Mouse (Mus musculus): ENCODE data around the gene Ddx56. TPM values are rescaled to one million over a fixed set of nuclear protein-coding genes. Genes with fewer than 3 reads are reported as not detected.
"Not testable (repeated sequence)": the region's sequence is repeated elsewhere in the genome, so short reads cannot be mapped to it uniquely, and the experiment has no call there.

The Ddx56 gene
- polyA plus RNA-seq, 1 experiment from 2014 or later = 112 TPM

- Histone ChIP-seq H3K9me3 (no peaks in the 10 kb centered on the region), H3K9ac (replicated peaks) (no peak overlapping the region), H3K4me3 (replicated peaks) (no peak overlapping the region), H3K27me3 (no peaks in the 10 kb centered on the region), H3K4me1 (replicated peaks) (peaks cover 6% of the 10 kb centered on the region), H3K4me2 (no peak overlapping the region), H3K27ac (no peak overlapping the region), H3K36me3 (peaks cover 94% of the 10 kb centered on the region)
- 77% methylated on average over 10 of the region's 10 CpGs for WGBS
- ATAC-seq (ENCODE audit: insufficient number of reproducible peaks, insufficient read depth, low FRiP score, low TSS enrichment, low read depth) = no peak
These were observed 6.0 kb downstream of the Ddx56 start for GRCm38 (mm10) chr11:6261434-6262082.

GRCm38 (mm10) chr11:6259413-6259812, 8.2 kb downstream of the Ddx56 start:
- 94% methylated on average over 7 of the region's 7 CpGs for WGBS
- H3K9ac ChIP-seq (replicated peaks) = no peak overlapping the region
- peaks cover 72% of the 10 kb centered on the region for H3K36me3 ChIP-seq

GRCm38 (mm10) chr11:6256490-6257072, 11.0 kb downstream of the Ddx56 start:
- no peak overlapping the region for H3K9ac ChIP-seq (replicated peaks)
- WGBS = 68% methylated on average over 6 of the region's 6 CpGs
- H3K9me3 ChIP-seq = no peaks in the 10 kb centered on the region
- no peak overlapping the region for H3K4me3 ChIP-seq (replicated peaks)
- H3K4me1 ChIP-seq (replicated peaks) = no peaks in the 10 kb centered on the region
- H3K36me3 ChIP-seq = peaks cover 44% of the 10 kb centered on the region
- H3K27me3 ChIP-seq = no peaks in the 10 kb centered on the region
- no peak overlapping the region for H3K27ac ChIP-seq
- peak; percentile 43; the same call in 1 of the 2 replicates for ATAC-seq (ENCODE audit: insufficient number of reproducible peaks, insufficient read depth, low FRiP score, low TSS enrichment, low read depth)
- H3K4me2 ChIP-seq = no peak overlapping the region

More at GRCm38 (mm10) chr11:6259413-6259812, 8.2 kb downstream of the Ddx56 start:
- Histone ChIP-seq H3K4me2 (no peak overlapping the region), H3K27ac (no peak overlapping the region), H3K4me1 (replicated peaks) (no peaks in the 10 kb centered on the region), H3K27me3 (no peaks in the 10 kb centered on the region), H3K4me3 (replicated peaks) (no peak overlapping the region), H3K9me3 (no peaks in the 10 kb centered on the region)
- no peak for ATAC-seq (ENCODE audit: insufficient number of reproducible peaks, insufficient read depth, low FRiP score, low TSS enrichment, low read depth)

GRCm38 (mm10) chr11:6254602-6255001, 13.0 kb downstream of the Ddx56 start:
- H3K36me3 ChIP-seq = peaks cover 24% of the 10 kb centered on the region
- H3K9ac ChIP-seq (replicated peaks); H3K9me3 ChIP-seq; ATAC-seq (ENCODE audit: insufficient number of reproducible peaks, insufficient read depth, low FRiP score, low TSS enrichment, low read depth); H3K4me2 ChIP-seq; H3K27me3 ChIP-seq; H3K27ac ChIP-seq; H3K4me3 ChIP-seq (replicated peaks); H3K4me1 ChIP-seq (replicated peaks): not testable (repeated sequence)
- WGBS = 83% methylated on average over 2 of the region's 2 CpGs

- H3K27me3 ChIP-seq = no peaks in the 10 kb centered on the region
- no peaks in the 10 kb centered on the region for H3K9me3 ChIP-seq
- no peak for ATAC-seq (ENCODE audit: insufficient number of reproducible peaks, insufficient read depth, low FRiP score, low TSS enrichment, low read depth)
- H3K4me3 ChIP-seq (replicated peaks) = no peak overlapping the region
- 88% methylated on average over 4 of the region's 4 CpGs for WGBS
- no peak overlapping the region for H3K4me2 ChIP-seq
- H3K27ac ChIP-seq = no peak overlapping the region
- no peak overlapping the region for H3K9ac ChIP-seq (replicated peaks)
- H3K36me3 ChIP-seq = peaks cover 6% of the 10 kb centered on the region
- no peaks in the 10 kb centered on the region for H3K4me1 ChIP-seq (replicated peaks)
These were observed 14.7 kb downstream of the Ddx56 start for GRCm38 (mm10) chr11:6252824-6253223.

DNA sequence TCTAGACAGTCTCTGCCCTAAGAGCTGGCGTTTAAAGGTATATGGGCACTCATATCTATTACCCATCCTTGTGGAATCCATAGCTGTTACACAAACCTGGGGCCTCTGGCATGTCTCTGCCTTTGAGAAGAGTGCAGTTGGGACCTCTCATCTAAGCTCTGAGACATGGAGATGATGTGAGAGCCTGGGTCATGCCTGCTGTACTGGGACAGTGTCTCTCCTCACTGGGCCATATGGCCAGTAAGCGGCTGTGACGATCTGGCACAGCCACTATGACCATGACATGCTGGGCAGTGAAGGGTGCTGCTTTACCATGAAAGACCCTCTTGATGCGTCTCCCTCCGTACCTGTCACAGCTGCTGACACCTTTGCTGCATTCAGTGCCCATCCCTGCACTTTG, 15.3 kb downstream of the Ddx56 start:
- ATAC-seq (ENCODE audit: insufficient number of reproducible peaks, insufficient read depth, low FRiP score, low TSS enrichment, low read depth) = no peak
- Histone ChIP-seq H3K27ac (no peak overlapping the region), H3K9ac (replicated peaks) (no peak overlapping the region)

DNA sequence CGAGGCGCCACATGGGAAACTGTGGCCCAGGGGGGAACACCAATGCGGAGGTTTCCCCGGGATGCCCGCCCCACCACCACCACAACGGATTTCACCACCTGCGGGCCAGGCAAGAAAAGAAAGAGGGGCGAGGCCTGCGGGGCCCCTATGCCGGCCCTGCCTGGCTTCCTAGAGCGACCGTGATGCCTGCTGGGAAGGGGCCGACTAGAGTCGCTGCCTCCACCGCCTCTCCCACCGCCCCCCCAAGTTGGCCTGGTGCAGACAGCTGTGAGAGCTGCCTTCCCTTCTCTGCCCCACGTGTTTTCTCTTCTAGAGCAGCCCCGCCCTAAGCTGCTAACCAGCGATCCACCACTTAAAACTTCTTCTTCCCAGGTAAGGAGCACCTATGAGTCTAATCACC, 22.9 kb downstream of the Ddx56 start:
- Histone ChIP-seq H3K9ac (replicated peaks) (no peak overlapping the region), H3K4me1 (replicated peaks) (no peaks in the 10 kb centered on the region), H3K4me3 (replicated peaks) (no peak overlapping the region), H3K27me3 (no peaks in the 10 kb centered on the region), H3K27ac (no peak overlapping the region), H3K9me3 (no peaks in the 10 kb centered on the region), H3K36me3 (no peaks in the 10 kb centered on the region), H3K4me2 (no peak overlapping the region)
- WGBS = 52% methylated on average over 19 of the region's 19 CpGs
- ATAC-seq (ENCODE audit: insufficient number of reproducible peaks, insufficient read depth, low FRiP score, low TSS enrichment, low read depth) = no peak

More for the DNA sequence above, 15.3 kb downstream of the Ddx56 start:
- no peak overlapping the region for H3K4me2 ChIP-seq
- H3K36me3 ChIP-seq = peaks cover under 1% of the 10 kb centered on the region; the same call in 1 of the 2 replicates
- no peak overlapping the region for H3K4me3 ChIP-seq (replicated peaks)
- H3K9me3 ChIP-seq = no peaks in the 10 kb centered on the region
- 89% methylated on average over 5 of the region's 5 CpGs for WGBS
- no peaks in the 10 kb centered on the region for H3K4me1 ChIP-seq (replicated peaks)
- no peaks in the 10 kb centered on the region for H3K27me3 ChIP-seq

DNA sequence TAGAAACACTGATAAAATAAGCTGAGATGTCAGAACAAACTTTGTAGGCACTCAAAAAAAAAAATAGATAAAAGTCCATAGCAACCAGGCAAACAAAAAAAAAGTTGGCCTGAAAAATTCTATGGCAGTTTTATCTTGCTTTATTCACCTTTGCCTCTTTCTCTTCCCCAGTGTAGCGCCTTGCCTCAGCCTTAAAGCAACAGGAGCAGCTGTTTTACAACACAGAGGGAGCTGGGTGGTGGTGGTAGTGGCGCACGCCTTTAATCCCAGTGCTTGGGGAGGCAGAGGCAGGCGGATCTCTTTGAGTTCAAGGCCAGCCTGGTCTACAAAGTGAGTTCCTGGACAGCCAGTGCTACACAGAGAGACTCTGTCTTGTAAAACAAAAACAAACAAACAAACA, 34.5 kb downstream of the Ddx56 start:
- Histone ChIP-seq H3K4me3 (replicated peaks) (no peak overlapping the region), H3K27ac (no peak overlapping the region), H3K4me2 (no peak overlapping the region), H3K27me3 (no peaks in the 10 kb centered on the region), H3K9me3 (peaks cover 32% of the 10 kb centered on the region), H3K36me3 (no peaks in the 10 kb centered on the region), H3K9ac (replicated peaks) (no peak overlapping the region), H3K4me1 (replicated peaks) (no peaks in the 10 kb centered on the region)
- WGBS = 81% methylated on average over 4 of the region's 4 CpGs
- no peak for ATAC-seq (ENCODE audit: insufficient number of reproducible peaks, insufficient read depth, low FRiP score, low TSS enrichment, low read depth)

DNA sequence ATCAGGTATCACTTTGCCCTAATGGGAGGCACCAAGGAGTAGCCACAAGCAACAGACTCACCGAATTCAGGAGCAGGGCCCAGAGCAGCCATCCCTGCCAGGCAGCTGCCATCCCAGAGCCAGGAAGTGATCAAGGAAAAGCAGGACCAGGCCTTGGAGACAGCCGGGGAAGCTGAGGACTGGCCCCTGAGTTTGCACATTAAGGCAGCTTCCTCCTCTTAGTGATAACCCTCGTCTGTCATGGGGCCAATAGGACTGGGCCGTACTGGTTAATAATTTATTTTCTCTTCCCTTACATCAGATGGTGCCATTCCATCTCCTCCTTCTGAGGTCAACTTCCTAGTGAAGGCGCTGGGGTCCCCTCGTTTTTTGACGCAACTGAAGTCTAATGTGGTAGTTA, 37.6 kb downstream of the Ddx56 start, which contains the start of gene Npc1l1:
Gene Npc1l1 (minus strand): TSS at position 132 of the 400 bp plus-strand sequence.
- H3K36me3 ChIP-seq = no peaks in the 10 kb centered on the region
- no peak within 1 kb of the TSS for H3K4me2 ChIP-seq
- ATAC-seq (ENCODE audit: insufficient number of reproducible peaks, insufficient read depth, low FRiP score, low TSS enrichment, low read depth) = no peak
- H3K27me3 ChIP-seq = no peaks in the 10 kb centered on the region
- H3K9me3 ChIP-seq = peaks cover 13% of the 10 kb centered on the region
- no peak within 1 kb of the TSS for H3K9ac ChIP-seq (replicated peaks)
- no peak within 1 kb of the TSS for H3K27ac ChIP-seq
- 86% methylated on average over 7 of the region's 7 CpGs for WGBS
- no peak within 1 kb of the TSS for H3K4me3 ChIP-seq (replicated peaks)
- no peaks in the 10 kb centered on the region for H3K4me1 ChIP-seq (replicated peaks)

GRCm38 (mm10) chr11:6224541-6225229, 42.9 kb downstream of the Ddx56 start:
- H3K4me3 ChIP-seq (replicated peaks) = no peak overlapping the region
- no peaks in the 10 kb centered on the region for H3K9me3 ChIP-seq
- H3K9ac ChIP-seq (replicated peaks) = no peak overlapping the region
- H3K27ac ChIP-seq = no peak overlapping the region
- ATAC-seq (ENCODE audit: insufficient number of reproducible peaks, insufficient read depth, low FRiP score, low TSS enrichment, low read depth) = no peak
- no peaks in the 10 kb centered on the region for H3K4me1 ChIP-seq (replicated peaks)
- 76% methylated on average over 14 of the region's 14 CpGs for WGBS
- H3K27me3 ChIP-seq = peaks cover 6% of the 10 kb centered on the region
- no peak overlapping the region for H3K4me2 ChIP-seq
- H3K36me3 ChIP-seq = no peaks in the 10 kb centered on the region

- no peak overlapping the region for H3K4me2 ChIP-seq
- no peak overlapping the region for H3K9ac ChIP-seq (replicated peaks)
- ATAC-seq (ENCODE audit: insufficient number of reproducible peaks, insufficient read depth, low FRiP score, low TSS enrichment, low read depth) = no peak
- no peaks in the 10 kb centered on the region for H3K4me1 ChIP-seq (replicated peaks)
- no peaks in the 10 kb centered on the region for H3K36me3 ChIP-seq
- H3K27ac ChIP-seq = no peak overlapping the region
- no peak overlapping the region for H3K4me3 ChIP-seq (replicated peaks)
- peaks cover 6% of the 10 kb centered on the region for H3K27me3 ChIP-seq
- H3K9me3 ChIP-seq = no peaks in the 10 kb centered on the region
- 92% methylated on average over 10 of the region's 10 CpGs for WGBS
These were observed 45.4 kb downstream of the Ddx56 start for GRCm38 (mm10) chr11:6222187-6222586.
